Mouse (Mus musculus) ES-E14 (cell line): ENCODE measurements around the gene Irf2bp2.

Experiments used
- CHD2 ChIP-seq: IDR thresholded peaks from 2 replicates; pipeline ENCODE4 v1.6.1; 2014; ENCODE audit warnings: mild to moderate bottlenecking, low read depth, low read length, inconsistent platforms
- HCFC1 ChIP-seq: IDR thresholded peaks from 2 replicates; pipeline ENCODE4 v1.6.1; 2012; ENCODE audit warnings: low read length, inconsistent platforms, borderline replicate concordance; ENCODE audit not compliant: insufficient read depth
- MAFK ChIP-seq: IDR thresholded peaks from 2 replicates; pipeline ENCODE4 v1.6.1; 2014; ENCODE audit warnings: mild to moderate bottlenecking, low read depth, low read length, inconsistent platforms; ENCODE audit not compliant: insufficient read depth
- ZC3H11A ChIP-seq: IDR thresholded peaks from 2 replicates; pipeline ENCODE4 v1.6.1; 2012; ENCODE audit warnings: low read depth, mild to moderate bottlenecking, inconsistent platforms, low read length, borderline replicate concordance
- ZNF384 ChIP-seq: IDR thresholded peaks from 2 replicates; pipeline ENCODE4 v1.6.1; 2012; ENCODE audit warnings: low read depth, low read length, inconsistent platforms

GRCm38 (mm10) chr8:126619487-126619886 lies 25.7 kb upstream of the Irf2bp2 start:
- no peak for TF ChIP-seq ZNF384
- TF ChIP-seq HCFC1: no peak
- no peak for TF ChIP-seq MAFK
- no peak for TF ChIP-seq ZC3H11A
- TF ChIP-seq CHD2: no peak
